Mouse (Mus musculus): ENCODE data around the gene Ube2d3.
A peak's percentile ranks its signal among the peaks of the same experiment; 100 is the strongest.
"Not testable (repeated sequence)": the region's sequence is repeated elsewhere in the genome, so short reads cannot be mapped to it uniquely, and the experiment has no call there.

Gene Ube2d3

GRCm38 (mm10) chr3:135497956-135498355, 60.0 kb downstream of the Ube2d3 start:
- DNase-seq: not testable (repeated sequence)

DNA sequence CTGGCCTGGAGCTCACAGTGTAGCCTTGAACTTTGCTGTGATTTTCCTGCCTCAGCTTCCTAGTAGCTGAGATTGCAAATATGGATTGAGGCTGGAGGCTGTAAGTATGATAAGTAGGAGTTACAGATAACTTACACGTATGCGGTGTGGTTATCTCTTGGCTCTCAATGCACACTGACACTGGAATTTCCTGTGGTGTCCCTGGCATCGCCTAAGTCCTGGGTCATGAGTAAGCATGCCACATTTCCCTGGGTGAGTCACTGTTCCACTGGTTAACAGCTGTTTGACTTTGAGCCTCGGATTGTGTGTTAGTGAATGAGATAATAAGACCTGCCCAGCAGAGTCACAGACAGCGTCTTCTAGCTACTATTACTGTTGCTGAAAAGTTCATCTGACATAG, 60.9 kb downstream of the Ube2d3 start:
- no peak for DNase-seq

GRCm38 (mm10) chr3:135503160-135503559, 65.2 kb downstream of the Ube2d3 start:
- DNase-seq: no peak

- DNase-seq: peak; percentile 37 to 55
Observed at GRCm38 (mm10) chr3:135505369-135505909, 67.5 kb downstream of the Ube2d3 start.

DNA sequence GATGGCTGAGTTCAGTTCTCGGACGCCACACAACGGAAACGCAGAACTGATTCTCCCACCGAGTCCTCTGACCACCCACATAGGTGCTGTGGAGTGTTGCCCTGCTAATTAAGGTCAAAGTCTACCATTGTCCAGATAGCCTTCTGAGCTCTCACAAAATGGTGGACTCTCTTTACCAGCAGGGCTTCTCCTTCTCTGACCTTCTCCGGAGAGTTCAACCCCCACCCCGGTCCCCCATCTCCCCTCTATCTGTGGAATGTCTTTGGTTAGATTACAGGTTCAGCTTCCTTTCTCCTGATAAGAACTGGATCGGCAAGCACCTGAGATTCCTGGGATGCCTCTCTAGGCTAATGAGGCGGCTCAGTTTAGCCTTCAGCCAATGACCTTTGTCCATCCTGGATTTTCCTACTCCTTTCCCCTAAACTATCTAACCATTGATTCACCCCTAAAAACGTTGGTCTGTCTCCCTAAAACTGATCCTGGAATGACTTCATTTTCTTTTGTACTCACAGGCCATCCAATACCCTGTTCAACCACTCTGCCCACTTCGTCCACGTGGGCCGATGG, 68.0 kb downstream of the Ube2d3 start:
- no peak for DNase-seq

DNA sequence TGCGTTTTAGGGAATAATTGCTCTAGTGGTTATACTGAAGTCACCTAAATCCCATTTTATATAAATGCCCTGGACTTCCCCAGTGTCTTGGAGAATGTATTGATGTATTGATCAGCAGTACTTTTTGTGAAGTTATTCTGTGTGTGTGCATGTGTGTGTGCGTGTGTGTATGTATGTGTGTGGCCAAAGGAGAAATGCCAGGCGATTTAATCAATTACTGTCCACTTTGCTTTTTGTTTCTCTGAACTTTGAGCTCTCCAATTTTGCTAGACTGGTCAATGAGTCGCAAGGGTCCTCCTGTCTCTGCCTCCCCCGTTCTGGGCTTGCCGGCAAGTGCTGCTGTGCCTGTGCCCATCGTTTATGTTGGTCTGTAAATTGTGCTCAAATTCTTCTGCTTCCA, 69.6 kb downstream of the Ube2d3 start:
- DNase-seq: no peak

GRCm38 (mm10) chr3:135508191-135508590, 70.2 kb downstream of the Ube2d3 start:
- no peak for DNase-seq

GRCm38 (mm10) chr3:135510372-135510771, 72.4 kb downstream of the Ube2d3 start:
- no peak for DNase-seq

- no peak for DNase-seq
Observed at GRCm38 (mm10) chr3:135511683-135512082, 73.7 kb downstream of the Ube2d3 start.

- DNase-seq: peak; percentile 44 to 60
Observed at GRCm38 (mm10) chr3:135513270-135513669, 75.3 kb downstream of the Ube2d3 start.

DNA sequence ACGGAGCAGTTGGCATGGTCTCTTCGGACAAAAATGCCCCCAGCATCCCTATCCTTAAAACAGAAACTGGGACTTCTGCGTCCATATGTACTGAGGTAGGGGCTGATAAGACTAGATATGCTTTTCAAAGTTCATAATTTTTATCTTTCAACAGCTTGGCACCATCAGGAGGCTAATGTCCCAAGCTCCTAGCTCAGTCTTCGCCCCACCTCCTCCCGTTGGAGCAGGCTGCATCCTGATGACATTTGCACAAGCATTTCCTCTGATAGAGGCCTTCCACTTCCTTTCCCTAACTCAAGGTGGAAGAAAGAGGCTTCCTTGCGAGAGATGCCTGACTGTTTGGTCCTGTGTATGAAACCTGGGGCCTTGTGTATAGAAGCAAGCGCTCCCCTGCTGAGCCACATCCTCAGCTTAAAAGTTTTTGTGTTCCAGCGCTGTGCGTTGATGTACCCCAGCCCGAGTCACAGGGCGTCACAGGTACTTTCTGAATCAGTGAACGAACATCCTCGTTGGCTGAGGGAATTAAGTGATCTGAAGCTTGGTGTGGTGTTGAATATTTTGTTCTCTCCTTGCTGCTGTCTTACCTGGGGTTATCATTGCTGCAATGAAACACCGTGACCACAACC, 76.0 kb downstream of the Ube2d3 start:
- no peak for DNase-seq

DNA sequence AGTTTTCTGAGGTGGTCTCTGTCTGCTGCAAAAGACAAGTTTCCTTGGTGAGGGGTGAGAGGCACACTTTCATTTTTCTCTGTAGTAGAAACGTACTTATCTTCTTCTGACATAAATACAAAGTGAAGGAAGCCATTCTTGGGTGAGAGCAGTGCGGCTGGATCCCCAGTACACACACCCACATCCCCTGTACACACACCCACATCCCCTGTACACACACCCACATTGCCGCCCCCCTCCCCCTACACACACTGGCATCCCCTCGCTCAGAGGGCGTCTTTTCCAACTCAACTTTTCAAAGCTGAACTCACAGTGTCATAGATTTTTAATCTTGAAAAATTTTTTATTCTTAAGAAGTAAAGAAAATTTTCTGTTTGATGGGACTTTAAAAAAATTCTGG, 77.3 kb downstream of the Ube2d3 start:
- no peak for DNase-seq

DNA sequence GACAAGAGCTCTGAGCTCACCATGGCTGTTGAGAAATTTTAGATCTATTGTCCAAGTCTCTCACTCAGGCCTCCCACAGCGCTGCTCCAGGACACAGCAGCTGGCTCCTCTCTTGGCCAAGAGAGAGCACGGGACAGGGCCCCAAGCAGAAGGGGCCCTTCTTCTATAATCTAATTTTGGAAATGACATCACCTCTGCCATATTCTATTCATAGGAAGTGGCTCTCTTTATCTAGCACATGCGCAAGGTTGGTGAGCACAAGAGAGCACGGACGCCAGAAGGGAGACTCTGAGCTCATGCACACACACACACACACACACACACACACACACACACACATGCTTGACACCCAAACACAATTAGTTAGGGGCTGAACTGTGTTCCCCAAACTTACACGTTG, 78.9 kb downstream of the Ube2d3 start:
- DNase-seq: peak; percentile 19 to 36

All from cerebellum, postnatal 14 days (tissue).